Mouse (Mus musculus): ENCODE results near the gene Tifab.
"Not testable (repeated sequence)": the region's sequence is repeated elsewhere in the genome, so short reads cannot be mapped to it uniquely, and the experiment has no call there.

DNA sequence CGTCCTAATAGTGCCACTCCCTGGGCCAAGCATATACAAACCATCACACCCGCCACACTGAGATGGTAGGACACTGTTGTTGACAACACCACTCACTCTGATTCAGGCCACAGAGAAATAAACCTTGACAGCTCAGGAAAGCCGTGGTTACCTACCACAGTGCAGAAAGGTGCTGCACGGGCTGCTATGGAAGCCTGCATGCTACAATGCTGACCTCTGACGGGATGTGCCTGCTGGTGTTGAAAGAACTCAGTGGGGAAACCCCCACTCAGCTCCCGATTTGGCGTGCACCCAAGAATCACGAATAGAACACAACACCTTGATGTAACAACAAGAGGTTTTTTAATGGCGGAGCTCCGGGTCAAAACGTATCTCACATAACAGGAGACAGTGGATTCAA, 17.1 kb upstream of the Tifab start:
- not testable (repeated sequence) for TF ChIP-seq CTCF (IDR thresholded peaks at IDR 0.05; ENCODE audit: borderline replicate concordance, extremely low read depth, insufficient read depth, insufficient read length); POLR2A (IDR thresholded peaks at IDR 0.05; ENCODE audit: borderline replicate concordance, extremely low read depth, insufficient read depth, insufficient read length, poor library complexity, severe bottlenecking)

Data from brain, embryonic 14.5 days (tissue).